Mouse (Mus musculus) c-Kit-positive CD71-negative TER-119-negative erythroid progenitor cells, embryonic 14.5 days (primary cell): ENCODE results near the gene Arhgap10.

Source experiments
- DNase-seq: peaks from one replicate; pipeline ENCODE4 v3.0.0-alpha.2; 2013; ENCODE audit warnings: low read depth

The Arhgap10 gene

DNA sequence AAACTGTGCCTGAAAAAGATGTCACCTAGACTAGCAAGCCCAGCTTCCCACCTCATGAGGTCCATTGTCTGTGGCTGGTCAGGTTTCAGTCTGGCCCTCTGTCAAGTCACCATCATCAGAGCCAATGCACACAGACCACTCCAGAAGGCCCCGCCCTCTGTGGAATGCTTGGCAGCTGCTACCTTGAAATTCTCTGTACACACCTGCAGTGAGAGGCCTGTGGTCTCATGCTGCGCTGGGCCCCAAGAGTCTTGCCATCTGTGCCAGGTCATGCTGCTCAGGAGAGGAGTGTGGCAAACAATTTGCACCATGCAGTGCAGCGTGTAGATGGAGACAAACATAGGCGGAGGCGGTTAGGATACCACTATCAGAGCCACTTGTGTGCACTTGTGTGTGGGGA lies 290.0 kb downstream of the Arhgap10 start:
- no peak for DNase-seq

DNA sequence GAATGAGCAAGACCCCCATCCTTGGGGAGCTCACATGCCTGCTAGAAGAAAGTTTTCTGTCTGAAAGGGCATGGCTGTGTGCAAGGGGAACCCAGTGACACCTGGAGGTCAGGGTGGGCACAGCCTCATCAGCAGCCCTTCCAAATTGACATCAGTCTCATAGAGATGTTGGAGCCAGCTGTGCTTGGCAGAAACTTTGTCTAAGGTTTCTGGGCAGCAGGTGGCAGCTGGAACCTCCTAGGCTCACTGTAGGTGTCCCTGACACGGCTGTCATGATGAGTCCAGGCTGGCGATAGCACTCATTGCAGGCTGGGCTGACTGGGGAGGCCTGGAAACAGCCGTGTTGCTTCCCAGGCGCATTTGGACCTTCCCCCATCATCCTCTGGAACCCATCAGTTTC lies 294.6 kb downstream of the Arhgap10 start:
- DNase-seq, result no peak

GRCm38 (mm10) chr8:77215191-77215590 lies 302.6 kb downstream of the Arhgap10 start:
- DNase-seq, result no peak

GRCm38 (mm10) chr8:77214665-77215064 lies 303.1 kb downstream of the Arhgap10 start:
- no peak for DNase-seq

GRCm38 (mm10) chr8:77213893-77214464 lies 303.8 kb downstream of the Arhgap10 start:
- DNase-seq, result no peak

- no peak for DNase-seq
These were observed 308.5 kb downstream of the Arhgap10 start for GRCm38 (mm10) chr8:77209297-77209696.
